Mouse (Mus musculus) stomach, embryonic 16.5 days (tissue): ENCODE results near the gene Erich2. TPM values are rescaled to one million over a fixed set of nuclear protein-coding genes. Genes with fewer than 3 reads are reported as not detected.

ENCODE experiments used
- ATAC-seq: fragments of 200-750 bp; cut with Nextera tagmentation; 2 replicates; pipeline ENCODE4 v1.8.0; 2017; ENCODE audit warnings: moderate number of reproducible peaks, moderate TSS enrichment; ENCODE audit not compliant: insufficient read depth, low FRiP score
- H3K27ac ChIP-seq: fragments of 300-500 bp; sonication (generic); 2 replicates; pipeline ENCODE4 v1.5.1; 2014; ENCODE audit warnings: low read length
- H3K27me3 ChIP-seq: fragments of 300-500 bp; sonication (generic); 2 replicates; pipeline ENCODE4 v1.6.1; 2014; ENCODE audit warnings: low read length, control low read depth, mixed read lengths; ENCODE audit not compliant: control insufficient read depth, insufficient read depth
- H3K36me3 ChIP-seq: fragments of 300-500 bp; sonication (generic); 2 replicates; pipeline ENCODE4 v1.6.1; 2014; ENCODE audit warnings: low read length; ENCODE audit not compliant: control insufficient read depth, insufficient read depth
- H3K4me1 ChIP-seq: fragments of 300-500 bp; sonication (generic); 2 replicates; pipeline ENCODE4 v1.6.1; 2014; ENCODE audit warnings: low read length, control low read depth, mixed read lengths; ENCODE audit not compliant: control insufficient read depth, insufficient read depth
- H3K4me2 ChIP-seq: fragments of 300-500 bp; sonication (generic); 2 replicates; pipeline ENCODE4 v1.6.1; 2014; ENCODE audit warnings: low read depth, low read length, mixed read lengths
- H3K4me3 ChIP-seq: fragments of 300-500 bp; sonication (generic); replicated peaks from 2 replicates; pipeline ENCODE4 v1.5.1; 2014; ENCODE audit warnings: mild to moderate bottlenecking, low read length
- H3K9ac ChIP-seq: fragments of 300-500 bp; sonication (generic); 2 replicates; pipeline ENCODE4 v1.6.1; 2014; ENCODE audit warnings: low read length
- H3K9me3 ChIP-seq: fragments of 300-500 bp; sonication (generic); replicated peaks from 2 replicates; pipeline ENCODE4 v1.6.1; 2016; ENCODE audit warnings: low read length, control low read depth; ENCODE audit not compliant: control insufficient read depth
- WGBS: fragments of 180-500 bp; shearing (Covaris S2); extraction: QIAGEN DNeasy Blood & Tissue Kit; methylation state at CpG from one replicate; pipeline ENCODE4 v1.1.7; 2014; 5-methylcytosine and 5-hydroxymethylcytosine counted together
- polyA plus RNA-seq: library from polyadenylated mRNA; unstranded; fragments of >200 nt; fragmentation: Nextera tagmentation; extraction: Ambion mirVana; gene quantifications from 2 replicates; pipeline ENCODE4 v1.2.1, GENCODE M21; 2015

Erich2 gene
- polyA plus RNA-seq, 1 experiment from 2014 or later, result 2.7 TPM

DNA sequence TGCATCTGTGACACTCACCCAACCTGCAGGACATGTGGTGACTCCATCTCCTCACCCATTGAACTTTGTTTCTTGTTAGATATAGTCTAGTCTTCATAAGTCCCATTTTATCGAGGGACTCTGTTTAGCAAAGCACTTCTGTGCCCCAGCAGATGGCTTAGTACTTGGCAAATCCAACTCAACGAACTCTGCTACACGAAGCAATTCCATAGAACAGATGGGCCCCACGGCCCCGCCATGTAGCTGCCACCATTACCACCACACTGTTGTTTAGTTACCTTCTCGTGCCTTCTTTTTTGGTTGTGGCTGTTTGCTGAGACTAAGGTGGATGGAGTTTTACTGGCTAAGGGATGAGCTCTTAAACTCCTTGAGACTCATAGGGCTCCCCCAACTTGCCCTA lies 79.6 kb downstream of the Erich2 start:
- no peak overlapping the region for H3K9ac ChIP-seq
- no peak for ATAC-seq
- H3K9me3 ChIP-seq, result no peaks in the 10 kb centered on the region
- no peak overlapping the region for H3K27ac ChIP-seq
- 85% methylated on average over 6 of the region's 6 CpGs for WGBS
- H3K4me1 ChIP-seq, result no peaks in the 10 kb centered on the region
- no peak overlapping the region for H3K4me2 ChIP-seq
- no peaks in the 10 kb centered on the region for H3K36me3 ChIP-seq
- H3K4me3 ChIP-seq, result no peak overlapping the region
- H3K27me3 ChIP-seq, result no peaks in the 10 kb centered on the region

Other genes starting within 250 kb of the Erich2 start
- 0.72 and 0.84 TPM in 2 replicates for gene Sp5, start 33.9 kb upstream of the Erich2 start, polyA plus RNA-seq
- 0.28 and 0.34 TPM in 2 replicates for gene Gad1, start 44.3 kb downstream of the Erich2 start, polyA plus RNA-seq
- 174 and 188 TPM in 2 replicates for gene Gorasp2, start 152.8 kb downstream of the Erich2 start, polyA plus RNA-seq
- 3.1 and 4.7 TPM in 2 replicates for gene Gm26558, start 153.3 kb downstream of the Erich2 start, polyA plus RNA-seq